Mouse (Mus musculus) myocyte (in vitro differentiated cells): ENCODE data around the gene Riiad1.

Experiments used
- E2F4 ChIP-seq: IDR thresholded peaks from one replicate; pipeline ENCODE4 v1.6.1; 2011; ENCODE audit warnings: mild to moderate bottlenecking, control low read depth, moderate library complexity; ENCODE audit not compliant: insufficient read depth
- MAX ChIP-seq: IDR thresholded peaks from one replicate; pipeline ENCODE4 v1.6.1; 2011; ENCODE audit warnings: low read depth, mild to moderate bottlenecking, control low read depth
- MYOD1 ChIP-seq, 3 experiments: IDR thresholded peaks; one replicate each; pipeline ENCODE4 v1.6.1; 2011; ENCODE audit warnings: control low read depth in 2 of 3, low read depth in 2 of 3, mild to moderate bottlenecking in 2 of 3, moderate library complexity in 1 of 3; ENCODE audit not compliant: insufficient read length in 2 of 3, control insufficient read depth in 1 of 3
- POLR2A ChIP-seq: IDR thresholded peaks from one replicate; pipeline ENCODE4 v1.6.1; 2011; ENCODE audit warnings: low read depth, mild to moderate bottlenecking, control low read depth, moderate library complexity; ENCODE audit not compliant: insufficient read length
- POLR2AphosphoS2 ChIP-seq: IDR thresholded peaks from one replicate; pipeline ENCODE4 v1.6.1; 2011; ENCODE audit warnings: low read depth, control low read depth; ENCODE audit not compliant: insufficient read length
- REST ChIP-seq: IDR thresholded peaks from one replicate; pipeline ENCODE4 v1.6.1; 2011; ENCODE audit warnings: mild to moderate bottlenecking, control low read depth, moderate library complexity; ENCODE audit not compliant: insufficient read depth, insufficient read length
- SRF ChIP-seq: IDR thresholded peaks from one replicate; pipeline ENCODE4 v1.6.1; 2011; ENCODE audit warnings: low read depth; ENCODE audit not compliant: control insufficient read depth, insufficient read length
- TCF12 ChIP-seq: IDR thresholded peaks from one replicate; pipeline ENCODE4 v1.6.1; 2011; ENCODE audit warnings: mild to moderate bottlenecking, control low read depth; ENCODE audit not compliant: poor library complexity, insufficient read depth, severe bottlenecking
- TCF3 ChIP-seq: IDR thresholded peaks from one replicate; pipeline ENCODE4 v1.6.1; 2011; ENCODE audit warnings: low read depth, control low read depth; ENCODE audit not compliant: insufficient read length
- USF1 ChIP-seq: IDR thresholded peaks from one replicate; pipeline ENCODE4 v1.6.1; 2011; ENCODE audit warnings: low read depth, mild to moderate bottlenecking, control low read depth, moderate library complexity

DNA sequence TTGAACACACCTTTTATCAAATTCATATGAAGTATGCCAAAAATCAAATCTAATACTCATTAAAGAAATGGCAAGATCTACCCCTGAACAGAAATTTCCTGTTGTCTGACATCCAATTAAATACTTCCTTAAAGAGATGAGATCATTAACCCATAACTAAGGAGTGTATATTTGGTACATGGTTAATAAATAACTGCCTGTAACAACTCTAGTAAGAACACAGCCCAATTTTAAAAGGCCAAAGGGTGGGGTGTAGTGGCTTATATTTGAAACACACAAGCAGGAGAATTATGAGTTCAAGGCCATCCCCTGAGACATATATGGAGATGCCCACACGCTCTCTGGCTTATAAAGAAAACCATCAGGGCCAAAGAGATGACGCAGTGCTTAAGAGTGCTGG is 30.8 kb downstream of the Riiad1 start:
- TF ChIP-seq USF1 (no peak), POLR2A (no peak), SRF (no peak), POLR2AphosphoS2 (no peak), E2F4 (no peak), TCF3 (no peak), MYOD1 (IDR thresholded peaks at IDR 0.05; ENCODE audit: control insufficient read depth in 1 of 3, insufficient read length in 2 of 3, low read depth in 2 of 3) (no peak), TCF12 (no peak), MAX (no peak), REST (no peak)
